Mouse (Mus musculus): Measurements from ENCODE around the gene Hist1h3f. TPM values are rescaled to one million over a fixed set of nuclear protein-coding genes. Genes with fewer than 3 reads are reported as not detected.
A peak's percentile ranks its signal among the peaks of the same experiment; 100 is the strongest.
"Not testable (repeated sequence)": the region's sequence is repeated elsewhere in the genome, so short reads cannot be mapped to it uniquely, and the experiment has no call there.

The Hist1h3f gene
- polyA plus RNA-seq, 1 experiment from 2014 or later, result not detected

DNA sequence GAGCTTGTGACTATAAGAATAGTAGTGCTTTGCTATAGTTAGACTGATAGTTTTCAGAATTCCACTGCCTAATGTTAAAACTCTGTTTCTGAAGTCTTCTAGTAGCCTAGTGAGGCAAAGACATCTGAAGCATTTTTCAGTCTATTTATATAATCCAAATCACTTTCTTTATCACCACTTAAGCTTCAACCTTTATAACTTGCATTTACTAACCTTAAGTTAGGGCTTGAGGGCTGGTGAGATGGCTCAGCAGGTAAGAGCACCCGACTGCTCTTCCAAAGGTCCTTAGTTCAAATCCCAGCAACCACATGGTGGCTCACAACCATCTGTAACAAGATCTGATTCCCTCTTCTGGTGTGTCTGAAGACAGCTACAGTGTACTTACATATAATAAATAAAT lies 4.0 kb upstream of the Hist1h3f start:
- WGBS (ENCODE audit: missing documents), result no CpG with 5 or more reads among the region's 1 CpGs
- H3K4me3 ChIP-seq (ENCODE audit: inconsistent target); H3K27ac ChIP-seq; H3K36me3 ChIP-seq (ENCODE audit: inconsistent target); H3K79me2 ChIP-seq (ENCODE audit: inconsistent target): not testable (repeated sequence)

GRCm38 (mm10) chr13:23541497-23541896 lies 2.4 kb upstream of the Hist1h3f start:
- Histone ChIP-seq H3K27ac (no peak overlapping the region), H3K79me2 (ENCODE audit: inconsistent target) (no peaks in the 10 kb centered on the region), H3K4me3 (ENCODE audit: inconsistent target) (peak overlapping the region; percentile 43; the same call in 1 of the 2 replicates), H3K36me3 (ENCODE audit: inconsistent target) (no peaks in the 10 kb centered on the region)
- 60% methylated on average over 1 of the region's 3 CpGs for WGBS (ENCODE audit: missing documents)

- H3K36me3 ChIP-seq (ENCODE audit: inconsistent target); H3K79me2 ChIP-seq (ENCODE audit: inconsistent target): not testable (repeated sequence)
- peak overlapping the region; percentile 84 for H3K27ac ChIP-seq
- WGBS (ENCODE audit: missing documents), result 0% methylated on average over 2 of the region's 3 CpGs
- peak overlapping the region; percentile 43 for H3K4me3 ChIP-seq (ENCODE audit: inconsistent target)
Observed at GRCm38 (mm10) chr13:23542225-23542980, 1.4 kb upstream of the Hist1h3f start.

- not testable (repeated sequence) for H3K79me2 ChIP-seq (ENCODE audit: inconsistent target); H3K36me3 ChIP-seq (ENCODE audit: inconsistent target)
- Histone ChIP-seq H3K4me3 (ENCODE audit: inconsistent target) (peak within 1 kb of the TSS; percentile 43), H3K27ac (peak within 1 kb of the TSS; percentile 84)
- WGBS (ENCODE audit: missing documents), result 2% methylated on average over 18 of the region's 42 CpGs
Observed at GRCm38 (mm10) chr13:23542999-23543607, 749 bp upstream of the Hist1h3f start, which contains the start of gene Hist1h2bh. Hist1h2bh (minus strand) TSS chr13:23543392.

DNA sequence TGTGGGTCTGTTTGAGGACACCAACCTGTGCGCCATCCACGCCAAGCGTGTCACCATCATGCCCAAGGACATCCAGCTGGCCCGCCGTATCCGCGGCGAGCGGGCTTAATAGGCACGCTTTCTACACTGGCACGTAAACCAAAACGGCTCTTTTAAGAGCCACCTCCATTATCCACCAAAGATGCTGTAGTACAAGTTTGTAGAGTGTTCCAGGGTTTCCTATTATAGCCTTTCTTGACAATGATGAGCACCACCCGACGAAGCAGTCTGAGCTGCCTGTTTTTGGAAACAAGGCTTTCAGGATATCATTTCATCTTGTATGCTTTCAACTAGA lies 902 bp downstream of the Hist1h3f start:
- 0% methylated on average over 3 of the region's 14 CpGs for WGBS (ENCODE audit: missing documents)
- H3K36me3 ChIP-seq (ENCODE audit: inconsistent target); H3K4me3 ChIP-seq (ENCODE audit: inconsistent target); H3K27ac ChIP-seq; H3K79me2 ChIP-seq (ENCODE audit: inconsistent target): not testable (repeated sequence)

DNA sequence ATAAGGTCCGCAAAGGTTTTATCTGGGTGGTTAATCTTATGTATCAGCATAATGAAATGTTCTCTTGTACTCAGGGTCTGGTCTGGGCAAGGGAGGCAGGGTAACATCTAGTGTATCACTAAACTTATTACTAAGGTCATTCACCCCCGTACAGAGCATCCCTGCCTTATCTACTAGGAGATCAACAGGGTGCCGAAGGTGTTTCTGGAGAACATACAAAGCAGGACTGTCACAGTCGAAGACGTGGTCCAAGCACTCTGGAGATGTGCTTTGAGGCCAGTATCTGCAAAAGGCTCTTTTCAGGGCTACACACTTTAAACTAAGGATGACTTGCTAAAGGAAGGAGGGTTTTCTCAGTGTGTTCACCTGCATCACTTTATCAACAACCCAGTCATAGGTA lies 2.8 kb downstream of the Hist1h3f start:
- WGBS (ENCODE audit: missing documents), result 86% methylated on average over 5 of the region's 5 CpGs
- Histone ChIP-seq H3K36me3 (ENCODE audit: inconsistent target) (no peaks in the 10 kb centered on the region), H3K27ac (no peak overlapping the region), H3K4me3 (ENCODE audit: inconsistent target) (no peak overlapping the region), H3K79me2 (ENCODE audit: inconsistent target) (no peaks in the 10 kb centered on the region)

- H3K4me3 ChIP-seq (ENCODE audit: inconsistent target), result peak overlapping the region; percentile 13; the same call in 1 of the 2 replicates
Observed at GRCm38 (mm10) chr13:23550761-23551145, 6.9 kb downstream of the Hist1h3f start.

GRCm38 (mm10) chr13:23551146-23551834 lies 7.4 kb downstream of the Hist1h3f start, which contains the start of gene Hist1h4f:
Hist1h4f (minus strand) TSS chr13:23551648.
- not testable (repeated sequence) for H3K36me3 ChIP-seq (ENCODE audit: inconsistent target); H3K79me2 ChIP-seq (ENCODE audit: inconsistent target)
- under 1% methylated on average over 33 of the region's 47 CpGs for WGBS (ENCODE audit: missing documents)
- Histone ChIP-seq H3K27ac (peak within 1 kb of the TSS; percentile 75), H3K4me3 (ENCODE audit: inconsistent target) (peak within 1 kb of the TSS; percentile 13; the same call in 1 of the 2 replicates)

More at GRCm38 (mm10) chr13:23550761-23551145, 6.9 kb downstream of the Hist1h3f start:
- peak overlapping the region; percentile 53 for H3K27ac ChIP-seq
- no peaks in the 10 kb centered on the region for H3K79me2 ChIP-seq (ENCODE audit: inconsistent target)
- no peaks in the 10 kb centered on the region for H3K36me3 ChIP-seq (ENCODE audit: inconsistent target)
- WGBS (ENCODE audit: missing documents), result 12% methylated on average over 3 of the region's 3 CpGs

DNA sequence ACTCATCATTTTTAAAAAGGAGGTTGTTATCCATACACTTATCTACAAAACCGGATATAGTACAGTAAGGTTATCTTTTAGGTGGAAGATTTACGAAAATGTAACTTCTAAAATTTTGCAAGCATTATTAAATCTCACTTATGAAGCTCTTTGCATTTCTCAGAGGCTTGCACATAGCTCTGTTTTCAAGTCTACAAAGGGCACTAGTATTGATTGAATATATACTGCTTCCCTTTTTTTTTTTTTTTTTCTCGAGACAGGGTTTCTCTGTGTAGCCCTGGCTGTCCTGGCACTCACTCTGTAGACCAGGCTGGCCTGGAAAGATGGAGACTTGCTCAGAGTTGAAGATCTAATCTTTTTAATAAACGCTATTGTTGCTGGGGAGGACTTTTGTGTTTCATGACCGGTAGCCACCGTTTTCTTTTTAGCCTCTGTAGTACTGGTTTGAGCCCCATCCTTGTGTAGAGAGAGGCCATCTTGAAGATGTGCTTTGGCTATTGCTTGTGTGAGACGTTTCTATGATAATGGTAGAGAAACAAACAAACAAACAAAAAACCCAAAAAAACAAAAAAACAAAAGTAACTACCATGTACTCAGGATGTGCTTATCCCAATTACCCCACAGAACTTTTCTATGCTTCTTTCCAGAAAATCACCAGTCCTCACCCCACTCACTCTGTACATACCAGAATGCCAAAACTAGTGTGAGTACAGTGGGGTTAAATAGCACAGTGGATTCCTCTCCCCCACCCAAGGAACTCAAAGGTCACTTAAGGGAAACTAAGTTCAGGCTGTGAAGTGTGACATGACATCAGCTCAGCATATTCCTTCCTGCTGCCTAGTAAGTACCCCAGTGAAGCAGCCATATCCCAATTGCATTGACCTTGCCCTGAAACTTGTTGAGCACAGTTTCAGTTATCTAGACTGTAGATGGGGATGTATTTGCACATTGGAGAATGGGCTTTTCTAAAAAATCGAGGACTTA lies 8.4 kb downstream of the Hist1h3f start:
- no peaks in the 10 kb centered on the region for H3K36me3 ChIP-seq (ENCODE audit: inconsistent target)
- WGBS (ENCODE audit: missing documents), result 48% methylated on average over 7 of the region's 8 CpGs
- no peaks in the 10 kb centered on the region for H3K79me2 ChIP-seq (ENCODE audit: inconsistent target)
- H3K4me3 ChIP-seq (ENCODE audit: inconsistent target), result no peak overlapping the region; the same call in 1 of the 2 replicates
- H3K27ac ChIP-seq, result peak overlapping the region; percentile 75

DNA sequence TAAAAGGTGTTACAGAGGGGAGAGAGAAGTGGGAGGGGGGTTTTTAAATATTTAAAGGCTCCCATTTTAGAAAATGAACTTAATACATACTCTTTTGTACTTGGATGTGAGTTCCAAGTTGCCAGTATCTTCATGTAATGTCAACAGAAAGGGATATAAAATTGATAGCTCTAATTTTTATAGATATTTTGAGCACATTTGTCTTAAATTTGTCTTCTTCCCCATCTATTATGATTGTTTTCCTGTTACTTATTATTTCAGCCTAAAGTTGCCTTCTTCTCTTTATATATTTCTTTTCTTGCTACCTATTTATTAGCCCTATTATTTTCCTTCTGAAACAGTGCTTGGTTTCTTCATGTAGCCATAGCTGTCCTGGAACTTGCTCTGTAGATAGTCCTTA lies 9.1 kb downstream of the Hist1h3f start, which contains the start of gene Hist1h1d:
Gene Hist1h1d, plus strand, starts transcription at position 301 of the 400 bp plus-strand sequence.
- H3K4me3 ChIP-seq (ENCODE audit: inconsistent target), result no peak within 1 kb of the TSS

GRCm38 (mm10) chr13:23554393-23554792 lies 10.5 kb downstream of the Hist1h3f start:
- WGBS (ENCODE audit: missing documents), result 27% methylated on average over 9 of the region's 9 CpGs
- Histone ChIP-seq H3K4me3 (ENCODE audit: inconsistent target) (no peak overlapping the region), H3K36me3 (ENCODE audit: inconsistent target) (no peaks in the 10 kb centered on the region), H3K79me2 (ENCODE audit: inconsistent target) (no peaks in the 10 kb centered on the region), H3K27ac (peak overlapping the region; percentile 67)

More for the DNA sequence above, 9.1 kb downstream of the Hist1h3f start, which contains the start of gene Hist1h1d:
- Histone ChIP-seq H3K79me2 (ENCODE audit: inconsistent target) (no peaks in the 10 kb centered on the region), H3K27ac (peak within 1 kb of the TSS; percentile 75), H3K36me3 (ENCODE audit: inconsistent target) (no peaks in the 10 kb centered on the region)

DNA sequence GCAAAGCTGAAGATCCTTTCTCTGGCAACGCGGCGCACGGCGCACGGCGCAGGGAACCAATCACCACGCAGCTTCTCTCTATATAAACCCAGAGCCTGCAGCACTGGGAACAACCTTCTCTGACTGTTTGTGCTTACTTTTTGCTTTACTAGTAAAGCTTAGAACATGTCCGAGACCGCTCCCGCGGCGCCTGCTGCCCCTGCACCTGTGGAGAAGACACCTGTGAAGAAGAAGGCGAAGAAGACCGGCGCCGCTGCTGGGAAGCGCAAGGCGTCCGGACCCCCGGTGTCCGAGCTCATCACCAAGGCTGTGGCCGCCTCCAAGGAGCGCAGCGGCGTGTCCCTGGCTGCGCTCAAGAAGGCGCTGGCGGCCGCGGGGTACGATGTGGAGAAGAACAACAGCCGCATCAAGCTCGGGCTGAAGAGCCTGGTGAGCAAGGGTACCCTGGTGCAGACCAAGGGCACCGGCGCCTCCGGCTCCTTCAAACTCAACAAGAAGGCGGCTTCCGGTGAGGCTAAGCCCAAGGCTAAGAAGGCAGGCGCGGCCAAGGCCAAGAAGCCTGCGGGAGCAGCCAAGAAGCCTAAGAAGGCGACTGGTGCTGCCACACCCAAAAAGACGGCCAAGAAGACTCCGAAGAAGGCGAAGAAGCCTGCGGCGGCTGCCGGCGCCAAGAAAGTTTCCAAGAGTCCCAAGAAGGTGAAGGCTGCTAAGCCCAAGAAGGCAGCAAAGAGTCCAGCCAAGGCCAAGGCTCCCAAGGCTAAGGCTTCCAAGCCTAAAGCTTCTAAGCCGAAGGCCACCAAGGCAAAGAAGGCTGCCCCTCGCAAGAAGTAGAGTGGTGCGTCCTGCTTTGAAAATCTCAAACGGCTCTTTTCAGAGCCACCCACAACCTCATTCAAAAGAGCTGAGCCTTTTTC lies 11.3 kb downstream of the Hist1h3f start:
- peak overlapping the region; percentile 85 for H3K27ac ChIP-seq
- WGBS (ENCODE audit: missing documents), result 1% methylated on average over 38 of the region's 54 CpGs
- H3K36me3 ChIP-seq (ENCODE audit: inconsistent target), result no peaks in the 10 kb centered on the region

GRCm38 (mm10) chr13:23555839-23556416 lies 12.1 kb downstream of the Hist1h3f start:
- Histone ChIP-seq H3K36me3 (ENCODE audit: inconsistent target) (no peaks in the 10 kb centered on the region), H3K4me3 (ENCODE audit: inconsistent target) (peak overlapping the region; percentile 49), H3K27ac (peak overlapping the region; percentile 85), H3K79me2 (ENCODE audit: inconsistent target) (no peaks in the 10 kb centered on the region)
- WGBS (ENCODE audit: missing documents), result 0% methylated on average over 18 of the region's 18 CpGs

More for the DNA sequence above, 11.3 kb downstream of the Hist1h3f start:
- Histone ChIP-seq H3K79me2 (ENCODE audit: inconsistent target) (no peaks in the 10 kb centered on the region), H3K4me3 (ENCODE audit: inconsistent target) (peak overlapping the region; percentile 49)
